Mouse (Mus musculus): ENCODE data around the gene Vps16.

DNA sequence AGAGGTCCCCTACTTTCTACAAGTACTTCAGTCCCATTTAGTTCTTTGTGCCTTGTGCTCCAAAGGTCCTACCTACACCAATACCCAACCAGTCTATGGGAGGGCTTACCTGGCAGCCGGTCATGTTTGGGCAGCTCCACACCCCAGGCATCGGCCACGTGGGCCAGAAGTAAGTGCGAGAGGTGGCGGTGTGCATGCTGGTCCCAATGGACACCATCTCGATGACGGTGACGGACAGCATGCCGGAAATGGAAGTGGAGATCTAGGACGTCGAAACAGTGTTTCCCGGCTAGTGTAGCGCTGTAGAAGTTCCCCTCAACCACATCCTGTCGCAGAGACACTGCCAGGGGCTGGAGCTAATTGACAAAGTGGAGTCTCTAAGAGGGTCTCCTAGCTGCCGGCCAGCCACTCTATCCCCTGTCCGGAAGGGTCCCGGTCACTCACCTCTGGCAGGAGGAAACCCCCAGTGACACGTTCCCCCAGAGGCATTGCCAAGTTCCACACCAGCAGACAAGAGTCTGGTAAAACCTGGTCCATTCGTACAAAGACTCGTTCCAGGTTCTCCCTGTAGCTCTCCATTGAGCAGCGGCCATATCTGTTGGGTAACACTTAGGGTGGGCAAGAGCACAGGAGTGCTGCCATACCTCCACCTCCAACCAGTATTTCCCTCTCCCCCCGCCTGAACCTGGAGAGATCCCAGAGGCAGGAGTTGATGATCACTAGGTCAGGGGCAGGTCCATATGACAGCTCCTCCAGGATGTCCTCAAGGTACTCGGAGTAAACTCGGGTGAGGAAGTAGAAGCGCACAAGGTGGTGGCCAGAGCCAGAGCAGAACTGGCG, 2.1 kb upstream of the Vps16 start:
- no peak for TF ChIP-seq MAX (IDR thresholded peaks at IDR 0.05; ENCODE audit: low read depth)
- no peak for TF ChIP-seq TCF12 (IDR thresholded peaks at IDR 0.05; ENCODE audit: insufficient read depth, poor library complexity, severe bottlenecking)
- no peak for TF ChIP-seq POLR2A (IDR thresholded peaks at IDR 0.05; ENCODE audit: insufficient read length, low read depth)
- no peak for TF ChIP-seq E2F4 (IDR thresholded peaks at IDR 0.05; ENCODE audit: insufficient read depth)
- no peak for TF ChIP-seq MYOD1 (IDR thresholded peaks at IDR 0.05; ENCODE audit: control insufficient read depth in 1 of 3, insufficient read length in 2 of 3, low read depth in 2 of 3)
- no peak for TF ChIP-seq REST (IDR thresholded peaks at IDR 0.05; ENCODE audit: insufficient read depth, insufficient read length)
- no peak for TF ChIP-seq USF1 (IDR thresholded peaks at IDR 0.05; ENCODE audit: low read depth)
- no peak for TF ChIP-seq POLR2AphosphoS2 (IDR thresholded peaks at IDR 0.05; ENCODE audit: insufficient read length, low read depth)
- TF ChIP-seq MYOG (IDR thresholded peaks at IDR 0.05; ENCODE audit: control insufficient read depth in 1 of 3, insufficient read depth in 1 of 3, insufficient read length in 2 of 3, low read depth in 2 of 3), result no peak
- TF ChIP-seq CEBPB (IDR thresholded peaks at IDR 0.05; ENCODE audit: insufficient read depth, poor library complexity, severe bottlenecking), result no peak

All from myocyte (in vitro differentiated cells).